Mouse (Mus musculus): ENCODE data around the gene Gm9844. TPM values are rescaled to one million over a fixed set of nuclear protein-coding genes. Genes with fewer than 3 reads are reported as not detected.

Gene Gm9844
- polyA plus RNA-seq, 1 experiment = 9.9 TPM

DNA sequence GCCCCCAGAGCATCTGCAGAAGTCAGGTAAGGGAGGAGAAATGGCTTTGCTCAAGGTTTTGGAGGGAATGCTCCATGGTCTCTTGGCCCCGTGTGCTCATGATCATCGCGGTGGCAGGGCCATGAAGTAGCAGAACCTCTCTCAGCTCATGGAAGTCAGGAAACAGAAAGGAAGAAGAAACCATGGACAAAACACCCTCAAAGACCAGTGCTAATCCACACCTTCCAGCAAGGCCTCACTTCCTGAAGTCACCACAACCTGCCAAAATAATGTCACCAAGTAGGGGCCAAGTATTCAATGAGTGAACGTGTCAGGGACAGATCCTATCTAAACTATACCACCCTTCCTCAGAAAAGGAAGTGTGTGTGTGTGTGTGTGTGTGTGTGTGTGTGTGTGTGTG, 840 bp downstream of the Gm9844 start:
- TF ChIP-seq POLR2A (IDR thresholded peaks at IDR 0.05; ENCODE audit: low read depth, low read length) (no peak), CTCF (IDR thresholded peaks at IDR 0.05; ENCODE audit: borderline replicate concordance, insufficient read depth, low read length) (no peak)
- Histone ChIP-seq H3K4me1 (ENCODE audit: control insufficient read depth, insufficient read depth, low read length) (no peaks in the 10 kb centered on the region), H3K4me3 (ENCODE audit: insufficient read depth, low read length) (no peak overlapping the region), H3K27ac (ENCODE audit: insufficient read depth, low read length) (no peak overlapping the region)

DNA sequence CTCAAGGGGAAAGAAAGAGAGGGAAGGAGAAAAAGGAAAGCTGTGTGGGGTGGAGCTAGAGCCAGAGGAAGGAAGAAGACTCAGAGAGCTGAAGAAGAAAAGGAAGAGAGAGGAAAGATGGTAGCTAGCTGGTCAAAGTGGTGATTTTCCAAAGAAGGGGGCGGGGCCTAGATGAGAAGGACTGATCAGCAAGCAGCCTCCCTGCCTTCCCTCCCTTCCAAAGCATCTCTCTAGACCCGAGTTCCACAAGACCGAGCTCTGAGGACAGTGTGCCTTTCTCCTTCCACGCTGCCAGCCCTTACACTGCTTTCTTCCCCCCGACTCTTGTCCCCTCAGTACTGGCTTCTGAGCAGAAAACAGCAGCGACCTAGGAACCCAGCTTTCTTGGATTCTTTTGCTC, 2.1 kb downstream of the Gm9844 start:
- Histone ChIP-seq H3K4me3 (ENCODE audit: insufficient read depth, low read length) (no peak overlapping the region), H3K4me1 (ENCODE audit: control insufficient read depth, insufficient read depth, low read length) (no peaks in the 10 kb centered on the region), H3K27ac (ENCODE audit: insufficient read depth, low read length) (no peak overlapping the region)
- TF ChIP-seq POLR2A (IDR thresholded peaks at IDR 0.05; ENCODE audit: low read depth, low read length) = no peak
- TF ChIP-seq CTCF (IDR thresholded peaks at IDR 0.05; ENCODE audit: borderline replicate concordance, insufficient read depth, low read length) = no peak

DNA sequence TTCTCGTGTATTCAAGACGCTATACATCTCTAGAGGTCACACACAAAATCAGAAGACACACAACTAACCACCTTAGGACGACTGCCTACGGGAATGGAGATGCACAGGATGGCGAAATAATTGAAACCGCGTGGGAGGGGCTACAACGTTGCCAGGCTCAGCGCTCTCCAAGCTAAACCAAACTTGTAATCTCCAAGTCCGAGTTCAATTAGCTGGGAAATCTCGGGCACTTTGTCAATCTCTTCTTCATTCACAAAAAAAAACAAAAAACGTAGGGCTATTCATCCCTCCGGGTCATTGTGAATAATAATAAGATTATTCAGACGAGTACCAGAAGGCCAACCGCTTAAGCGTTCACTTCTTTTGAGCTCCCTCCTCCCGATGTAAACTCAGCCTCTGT, 7.1 kb downstream of the Gm9844 start:
- H3K4me3 ChIP-seq (ENCODE audit: insufficient read depth, low read length) = no peak overlapping the region
- TF ChIP-seq CTCF (IDR thresholded peaks at IDR 0.05; ENCODE audit: borderline replicate concordance, insufficient read depth, low read length) (no peak), POLR2A (IDR thresholded peaks at IDR 0.05; ENCODE audit: low read depth, low read length) (no peak)
- H3K4me1 ChIP-seq (ENCODE audit: control insufficient read depth, insufficient read depth, low read length) = no peaks in the 10 kb centered on the region
- H3K27ac ChIP-seq (ENCODE audit: insufficient read depth, low read length) = no peak overlapping the region

DNA sequence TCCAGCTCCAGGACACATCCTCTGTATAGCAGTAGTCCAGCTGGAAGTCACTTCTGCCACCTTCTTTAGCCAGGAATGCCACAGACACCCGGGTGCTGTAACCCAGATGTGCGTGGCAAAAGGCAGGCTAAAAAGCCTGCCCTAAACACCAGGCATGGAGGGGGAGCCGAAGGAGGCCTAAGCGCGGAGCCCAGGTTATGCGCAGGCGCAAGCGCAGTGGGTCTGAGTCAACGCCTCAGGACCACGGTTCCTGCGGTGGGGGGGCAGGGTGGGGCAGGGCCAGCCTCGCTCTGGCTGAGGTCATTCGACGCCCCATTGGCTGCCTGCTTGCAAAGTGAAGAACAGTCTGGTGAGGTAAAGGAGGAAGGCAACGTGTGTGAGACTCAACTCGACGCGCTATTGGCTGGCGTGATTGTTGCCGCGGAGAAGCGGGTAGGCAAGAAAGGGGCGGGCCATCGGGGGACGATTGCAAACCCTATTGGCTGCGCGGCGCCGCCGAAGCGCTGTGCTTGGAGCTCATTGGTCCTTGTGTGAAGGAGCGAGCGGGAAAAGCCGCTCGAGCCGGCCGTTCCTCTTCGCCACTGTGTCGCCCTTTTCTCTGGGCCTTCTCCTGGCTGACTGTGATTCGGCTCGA, 7.6 kb downstream of the Gm9844 start, which contains the start of the genes Lypd4 and Dmrtc2:
Gene Lypd4 (minus strand): TSS at position 410 of the 634 bp plus-strand sequence.
Gene Dmrtc2 (plus strand): TSS at position 526 of the 634 bp plus-strand sequence.
- TF ChIP-seq CTCF (IDR thresholded peaks at IDR 0.05; ENCODE audit: borderline replicate concordance, insufficient read depth, low read length) (no peak), POLR2A (IDR thresholded peaks at IDR 0.05; ENCODE audit: low read depth, low read length) (no peak)
- H3K4me1 ChIP-seq (ENCODE audit: control insufficient read depth, insufficient read depth, low read length) = no peaks in the 10 kb centered on the region
- no peak within 1 kb of the TSS for H3K4me3 ChIP-seq (ENCODE audit: insufficient read depth, low read length)
- no peak within 1 kb of the TSS for H3K27ac ChIP-seq (ENCODE audit: insufficient read depth, low read length)

DNA sequence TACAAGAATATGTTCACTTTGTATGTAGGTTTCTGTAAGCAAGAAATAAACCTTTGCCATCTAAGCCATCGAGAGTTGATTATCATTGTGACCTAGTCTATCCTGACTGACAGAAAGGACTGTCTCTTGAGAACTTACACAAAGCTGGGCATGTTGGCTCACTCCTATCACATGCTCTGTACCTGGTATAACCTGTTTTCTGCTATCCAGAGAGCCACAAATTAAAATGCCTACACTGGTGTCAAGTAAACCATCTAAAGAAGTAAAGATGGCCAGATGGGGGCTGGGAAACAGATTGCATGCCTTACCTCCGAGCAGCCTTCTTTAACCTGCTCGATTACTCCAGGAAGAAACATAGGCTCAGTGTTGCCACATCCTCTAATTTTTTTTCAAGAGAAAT, 15.6 kb downstream of the Gm9844 start:
- H3K4me3 ChIP-seq (ENCODE audit: insufficient read depth, low read length) = no peak overlapping the region
- TF ChIP-seq CTCF (IDR thresholded peaks at IDR 0.05; ENCODE audit: borderline replicate concordance, insufficient read depth, low read length) (no peak), POLR2A (IDR thresholded peaks at IDR 0.05; ENCODE audit: low read depth, low read length) (no peak)
- no peak overlapping the region for H3K27ac ChIP-seq (ENCODE audit: insufficient read depth, low read length)
- no peaks in the 10 kb centered on the region for H3K4me1 ChIP-seq (ENCODE audit: control insufficient read depth, insufficient read depth, low read length)

DNA sequence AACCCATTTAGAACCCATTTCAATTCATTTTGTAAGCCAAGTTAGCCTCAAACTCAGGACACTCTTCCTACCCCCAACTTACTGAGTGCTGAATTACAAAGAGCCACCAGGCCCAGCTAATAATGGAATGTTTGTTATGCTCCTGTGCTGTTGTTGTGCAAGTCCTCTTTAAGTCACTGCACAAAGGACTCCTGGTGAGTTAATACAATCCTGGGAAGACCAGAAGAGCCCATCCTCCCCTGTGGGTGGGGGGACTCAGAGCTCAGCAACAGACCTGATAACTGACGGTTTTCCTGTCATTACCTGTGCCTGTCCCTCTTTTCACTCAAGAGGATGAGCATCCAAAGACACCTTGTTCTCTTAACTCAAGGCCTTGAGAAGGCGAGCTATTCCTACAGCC, 17.6 kb downstream of the Gm9844 start:
- Histone ChIP-seq H3K4me3 (ENCODE audit: insufficient read depth, low read length) (no peak overlapping the region), H3K27ac (ENCODE audit: insufficient read depth, low read length) (no peak overlapping the region), H3K4me1 (ENCODE audit: control insufficient read depth, insufficient read depth, low read length) (no peaks in the 10 kb centered on the region)
- TF ChIP-seq POLR2A (IDR thresholded peaks at IDR 0.05; ENCODE audit: low read depth, low read length) = no peak
- no peak for TF ChIP-seq CTCF (IDR thresholded peaks at IDR 0.05; ENCODE audit: borderline replicate concordance, insufficient read depth, low read length)

DNA sequence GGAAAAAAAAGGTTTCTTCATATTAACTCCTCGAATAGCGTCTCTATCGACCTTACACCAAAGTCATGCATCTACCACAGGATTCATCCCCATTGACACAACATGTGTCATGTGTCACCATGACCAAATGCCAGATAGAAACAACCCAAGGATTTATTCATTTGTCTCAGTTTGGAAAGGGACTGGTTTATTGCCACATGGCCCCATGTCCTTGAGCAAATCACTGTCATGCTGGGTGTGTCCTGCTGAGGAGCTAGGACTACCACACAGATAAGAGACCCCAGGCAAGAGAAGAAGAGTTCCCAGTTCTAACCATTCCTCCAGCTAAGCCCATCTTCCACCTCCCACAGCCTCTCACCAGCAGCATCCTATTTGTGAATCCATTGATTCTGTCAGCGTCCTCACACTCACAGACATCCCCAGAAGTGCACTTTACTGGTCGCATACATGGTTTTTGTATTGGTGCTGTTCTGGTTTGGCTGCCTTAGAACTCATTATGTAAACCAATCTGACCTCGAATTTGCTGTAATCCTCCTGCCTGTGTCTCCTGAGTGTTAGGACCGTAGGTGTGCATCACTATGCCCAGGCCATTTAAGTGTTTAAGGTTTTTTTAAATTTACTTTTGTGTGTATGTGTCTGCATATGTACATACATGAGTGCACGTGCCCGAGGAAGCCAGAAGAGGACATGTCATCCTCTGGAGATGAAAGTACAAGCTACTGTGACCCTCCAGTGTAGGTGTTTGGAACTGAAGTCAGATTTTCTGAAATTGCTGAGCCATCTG, 20.6 kb downstream of the Gm9844 start:
- TF ChIP-seq POLR2A (IDR thresholded peaks at IDR 0.05; ENCODE audit: low read depth, low read length) (no peak), CTCF (IDR thresholded peaks at IDR 0.05; ENCODE audit: borderline replicate concordance, insufficient read depth, low read length) (no peak)
- H3K4me3 ChIP-seq (ENCODE audit: insufficient read depth, low read length) = no peak overlapping the region
- no peaks in the 10 kb centered on the region; the same call in 1 of the 2 replicates for H3K4me1 ChIP-seq (ENCODE audit: control insufficient read depth, insufficient read depth, low read length)
- H3K27ac ChIP-seq (ENCODE audit: insufficient read depth, low read length) = no peak overlapping the region

DNA sequence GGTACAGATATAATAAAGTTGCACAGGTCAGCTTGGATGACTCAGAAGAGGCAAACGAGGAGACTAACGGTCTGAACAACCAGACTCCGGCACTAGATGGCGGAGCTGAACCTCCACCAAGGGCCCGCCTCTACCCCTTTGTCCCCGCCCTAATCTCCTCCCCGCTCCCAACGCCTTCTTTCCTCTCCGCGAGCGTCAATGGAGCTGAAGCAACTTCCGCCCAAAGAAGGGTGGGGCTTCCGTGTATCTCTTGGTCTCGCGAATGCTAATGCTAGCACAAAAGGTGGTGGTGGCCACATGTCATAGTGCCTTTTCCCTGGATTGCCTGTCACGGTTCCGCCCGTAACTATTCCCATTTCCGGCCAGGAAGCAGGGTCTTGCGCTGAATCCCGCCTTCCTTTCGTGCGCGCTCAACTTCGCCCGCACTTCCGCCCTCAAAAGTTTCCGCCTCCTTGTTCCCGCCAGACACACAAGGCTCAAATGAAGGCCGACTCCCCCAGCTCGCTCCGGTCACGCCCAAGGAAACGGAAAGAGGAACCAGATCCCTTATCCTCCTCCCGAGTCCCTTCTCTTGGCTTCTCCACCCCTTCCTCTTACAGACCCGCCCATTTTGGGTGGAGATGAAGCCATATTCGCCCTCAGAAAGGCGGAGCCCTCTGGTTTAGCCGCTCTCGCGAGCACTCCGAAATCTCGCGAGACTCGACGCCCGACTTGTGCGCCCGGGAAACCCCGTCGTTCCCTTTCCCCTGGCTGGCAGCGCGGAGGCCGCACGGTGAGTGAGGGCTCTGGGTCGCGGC, 22.1 kb downstream of the Gm9844 start, which contains the start of gene Rps19:
Gene Rps19 (plus strand): TSS at position 476 of the 797 bp plus-strand sequence.
- TF ChIP-seq POLR2A (IDR thresholded peaks at IDR 0.05; ENCODE audit: low read depth, low read length) (peak; percentile 93), CTCF (IDR thresholded peaks at IDR 0.05; ENCODE audit: borderline replicate concordance, insufficient read depth, low read length) (0 out of 2 replicates have a peak, but pooled peaks have one; percentile 6)
- Histone ChIP-seq H3K4me3 (ENCODE audit: insufficient read depth, low read length) (peak within 1 kb of the TSS; percentile 76), H3K4me1 (ENCODE audit: control insufficient read depth, insufficient read depth, low read length) (no peaks in the 10 kb centered on the region; the same call in 1 of the 2 replicates), H3K27ac (ENCODE audit: insufficient read depth, low read length) (peak within 1 kb of the TSS; percentile 77)

DNA sequence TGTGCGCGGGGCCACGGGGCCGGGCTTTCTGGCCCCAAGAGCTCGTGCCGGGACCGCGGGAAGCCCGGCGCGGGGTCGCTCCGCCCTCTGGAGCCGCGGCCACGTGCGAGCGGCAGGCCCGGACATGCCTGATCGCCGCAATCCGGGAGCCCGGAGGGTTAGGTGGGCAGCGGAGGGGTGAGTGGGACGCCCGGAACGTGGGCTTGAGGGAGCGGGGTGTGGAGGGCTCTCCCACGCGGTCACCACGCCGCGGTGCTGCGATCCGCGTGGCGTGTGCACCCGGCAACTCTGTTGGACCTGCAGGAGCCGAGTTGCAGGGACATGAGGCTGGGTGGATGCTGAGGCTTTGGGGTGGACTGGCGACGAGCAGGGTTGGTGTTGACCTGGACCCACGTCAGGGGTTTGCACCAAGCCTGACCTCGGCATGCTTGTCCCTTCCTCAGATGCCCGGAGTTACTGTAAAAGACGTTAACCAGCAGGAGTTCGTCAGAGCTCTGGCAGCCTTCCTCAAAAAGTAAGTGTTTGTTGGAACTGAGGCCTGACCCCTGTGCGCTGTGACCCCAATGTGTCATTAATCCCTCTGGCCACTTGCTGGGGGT, 22.8 kb downstream of the Gm9844 start:
- Histone ChIP-seq H3K4me1 (ENCODE audit: control insufficient read depth, insufficient read depth, low read length) (no peaks in the 10 kb centered on the region; the same call in 1 of the 2 replicates), H3K4me3 (ENCODE audit: insufficient read depth, low read length) (peak overlapping the region; percentile 76), H3K27ac (ENCODE audit: insufficient read depth, low read length) (peak overlapping the region; percentile 62)
- 0 out of 2 replicates have a peak, but pooled peaks have one; percentile 27 for TF ChIP-seq POLR2A (IDR thresholded peaks at IDR 0.05; ENCODE audit: low read depth, low read length)
- TF ChIP-seq CTCF (IDR thresholded peaks at IDR 0.05; ENCODE audit: borderline replicate concordance, insufficient read depth, low read length) = no peak
